Mouse (Mus musculus): Measurements from ENCODE around the gene Vmn2r88.

DNA sequence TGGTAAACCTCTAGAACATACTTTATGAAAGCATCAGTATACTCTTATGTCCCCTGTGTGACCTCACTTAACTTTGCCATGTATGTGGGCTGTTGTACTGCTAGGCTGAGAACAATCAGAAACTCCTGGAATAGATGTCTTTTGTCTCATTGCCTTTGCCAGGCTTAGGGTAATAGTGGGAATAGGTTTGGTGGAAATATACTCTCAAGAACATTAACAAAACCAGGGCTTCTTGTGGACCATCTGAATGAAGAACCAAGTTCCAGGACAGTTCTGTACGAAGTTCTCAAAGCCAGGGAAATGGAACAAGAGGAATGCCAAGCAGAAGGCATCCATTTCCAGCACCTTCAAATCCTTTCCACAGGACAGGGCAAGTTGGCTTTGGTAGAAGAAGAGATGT is 49.2 kb upstream of the Vmn2r88 start, which contains the start of gene Gm7247:
- TF ChIP-seq GATA1 (IDR thresholded peaks at IDR 0.05; ENCODE audit: low read length): no peak
- no peak for TF ChIP-seq TAL1 (IDR thresholded peaks at IDR 0.05; ENCODE audit: low read length)

All from erythroblast, embryonic 14.5 days (primary cell).